Mouse (Mus musculus): Measurements from ENCODE around the gene Psmb4. TPM values are rescaled to one million over a fixed set of nuclear protein-coding genes. Genes with fewer than 3 reads are reported as not detected.
"Not testable (repeated sequence)": the region's sequence is repeated elsewhere in the genome, so short reads cannot be mapped to it uniquely, and the experiment has no call there.

Gene Psmb4
- polyA plus RNA-seq (2015; fragmentation: Nextera tagmentation; extraction: Ambion mirVana): 357 and 395 TPM in 2 replicates

GRCm38 (mm10) chr3:94886316-94887224, at the start of gene Psmb4:
Psmb4 (minus strand) TSS chr3:94886961.
- Histone ChIP-seq H3K4me2 (peak within 1 kb of the TSS; percentile 86), H3K9ac (peak within 1 kb of the TSS; percentile 91), H3K27ac (peak within 1 kb of the TSS; percentile 89), H3K9me3 (no peaks in the 10 kb centered on the region), H3K27me3 (replicated peaks) (no peaks in the 10 kb centered on the region), H3K36me3 (replicated peaks) (peaks cover 34% of the 10 kb centered on the region), H3K4me1 (peaks cover 23% of the 10 kb centered on the region), H3K4me3 (peak within 1 kb of the TSS; percentile 83)
- under 1% methylated on average over 61 of the region's 61 CpGs for WGBS
- ATAC-seq (replicated peaks): peak; percentile 93

DNA sequence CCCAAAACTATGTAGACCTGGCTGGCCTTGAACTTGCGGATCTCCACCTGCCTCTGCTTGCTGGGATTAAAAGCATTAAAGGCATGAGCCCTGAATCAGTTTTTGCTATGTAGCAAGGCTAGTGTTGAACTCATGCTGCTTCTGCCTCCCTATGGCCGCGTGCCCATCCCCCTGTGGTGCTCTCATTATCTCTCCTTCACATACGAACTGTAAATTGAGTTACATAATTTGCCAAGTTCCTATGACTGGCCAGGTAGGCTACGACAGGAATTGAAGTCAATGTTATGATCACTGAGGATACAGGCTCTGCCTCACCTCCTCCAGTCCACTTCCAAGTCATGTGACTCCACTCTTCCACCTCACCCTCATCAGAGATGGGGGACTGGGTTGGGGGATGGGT, 49.4 kb upstream of the Psmb4 start:
- not testable (repeated sequence) for H3K4me1 ChIP-seq; H3K4me3 ChIP-seq; H3K9me3 ChIP-seq; H3K27me3 ChIP-seq (replicated peaks); H3K9ac ChIP-seq; H3K27ac ChIP-seq; ATAC-seq (replicated peaks); H3K36me3 ChIP-seq (replicated peaks); H3K4me2 ChIP-seq
- WGBS: 88% methylated on average over 5 of the region's 5 CpGs

- ATAC-seq (replicated peaks); H3K9ac ChIP-seq; H3K4me2 ChIP-seq; H3K36me3 ChIP-seq (replicated peaks); H3K4me3 ChIP-seq; H3K27ac ChIP-seq; H3K4me1 ChIP-seq; H3K9me3 ChIP-seq; H3K27me3 ChIP-seq (replicated peaks): not testable (repeated sequence)
- 85% methylated on average over 3 of the region's 3 CpGs for WGBS
These were observed 48.6 kb upstream of the Psmb4 start for GRCm38 (mm10) chr3:94935332-94935731.

- not testable (repeated sequence) for H3K4me2 ChIP-seq; H3K9ac ChIP-seq; H3K27ac ChIP-seq; H3K4me3 ChIP-seq; H3K4me1 ChIP-seq; H3K36me3 ChIP-seq (replicated peaks); H3K9me3 ChIP-seq; H3K27me3 ChIP-seq (replicated peaks); ATAC-seq (replicated peaks)
- WGBS: 94% methylated on average over 3 of the region's 3 CpGs
These were observed 47.8 kb upstream of the Psmb4 start for GRCm38 (mm10) chr3:94934564-94934963.

- not testable (repeated sequence) for H3K27me3 ChIP-seq (replicated peaks); H3K9me3 ChIP-seq; ATAC-seq (replicated peaks); H3K4me1 ChIP-seq; H3K36me3 ChIP-seq (replicated peaks); H3K4me3 ChIP-seq; H3K4me2 ChIP-seq; H3K9ac ChIP-seq; H3K27ac ChIP-seq
- WGBS: no CpG with 5 or more reads among the region's 2 CpGs
These were observed 46.8 kb upstream of the Psmb4 start for GRCm38 (mm10) chr3:94933604-94934003.

GRCm38 (mm10) chr3:94932809-94933564, 46.2 kb upstream of the Psmb4 start, which contains the start of gene Selenbp1:
Selenbp1 (plus strand) TSS chr3:94933056.
- Histone ChIP-seq H3K27ac (peak within 1 kb of the TSS; percentile 62), H3K4me2 (peak within 1 kb of the TSS; percentile 44), H3K27me3 (replicated peaks) (no peaks in the 10 kb centered on the region), H3K4me1 (peaks cover 6% of the 10 kb centered on the region; the same call in 1 of the 2 replicates), H3K9me3 (no peaks in the 10 kb centered on the region), H3K4me3 (peak within 1 kb of the TSS; percentile 26), H3K9ac (no peak within 1 kb of the TSS), H3K36me3 (replicated peaks) (no peaks in the 10 kb centered on the region)
- 27% methylated on average over 16 of the region's 16 CpGs for WGBS
- ATAC-seq (replicated peaks): peak; percentile 79

- not testable (repeated sequence) for H3K27ac ChIP-seq; H3K4me2 ChIP-seq; H3K36me3 ChIP-seq (replicated peaks); H3K4me1 ChIP-seq; H3K27me3 ChIP-seq (replicated peaks); H3K9me3 ChIP-seq; H3K9ac ChIP-seq; H3K4me3 ChIP-seq
- WGBS: 56% methylated on average over 2 of the region's 2 CpGs
- 0 out of 2 replicates have a peak, but pooled peaks have one; percentile 10 for ATAC-seq (replicated peaks)
These were observed 45.5 kb upstream of the Psmb4 start for GRCm38 (mm10) chr3:94932279-94932678.

- H3K4me2 ChIP-seq; H3K9ac ChIP-seq; H3K4me3 ChIP-seq; H3K27me3 ChIP-seq (replicated peaks); H3K27ac ChIP-seq; H3K9me3 ChIP-seq; ATAC-seq (replicated peaks); H3K4me1 ChIP-seq; H3K36me3 ChIP-seq (replicated peaks): not testable (repeated sequence)
- 70% methylated on average over 10 of the region's 10 CpGs for WGBS
These were observed 44.8 kb upstream of the Psmb4 start for GRCm38 (mm10) chr3:94931427-94932082.

DNA sequence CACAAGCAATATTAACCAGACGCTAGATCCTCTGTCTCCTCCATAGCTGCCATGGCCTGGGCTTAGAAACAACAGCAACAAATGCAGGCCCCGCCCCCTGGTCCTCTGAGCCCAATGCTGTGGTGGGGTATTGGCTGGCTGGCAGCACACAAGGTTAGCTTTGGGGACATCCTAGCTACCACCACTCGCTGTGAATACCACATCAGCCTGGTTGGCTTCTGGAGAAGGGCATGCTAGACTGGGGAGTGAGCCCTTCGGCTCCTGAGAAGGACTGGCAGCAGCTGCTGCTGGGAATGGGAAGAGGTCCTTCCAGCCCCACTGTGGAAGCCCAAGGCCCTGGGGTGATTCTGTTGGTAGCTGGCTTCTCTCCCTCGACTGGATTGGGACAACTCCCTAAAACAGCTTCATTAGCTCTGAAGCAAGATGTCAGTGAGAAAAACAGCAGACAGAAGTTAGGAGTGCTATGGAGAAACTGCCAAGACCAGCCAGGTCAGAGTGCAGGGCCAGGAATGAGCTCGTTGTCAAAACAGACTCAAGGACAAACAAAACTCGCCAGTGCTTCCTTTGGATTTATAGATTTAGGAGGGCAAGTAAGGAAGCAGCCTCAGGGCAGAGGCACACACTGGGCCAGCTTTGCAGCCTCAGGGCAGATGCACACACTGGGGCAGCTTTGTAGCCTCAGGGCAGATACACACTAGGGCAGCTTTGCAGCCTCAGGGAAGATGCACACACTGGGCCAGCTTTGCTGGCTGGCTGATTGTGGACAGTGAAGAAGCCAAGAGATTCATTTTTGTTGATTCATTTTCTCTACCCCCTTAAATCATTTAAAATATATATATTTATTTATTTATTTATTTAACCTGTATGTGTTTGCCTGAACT, 43.9 kb upstream of the Psmb4 start:
- H3K27ac ChIP-seq; H3K36me3 ChIP-seq (replicated peaks); H3K9ac ChIP-seq; H3K9me3 ChIP-seq; H3K27me3 ChIP-seq (replicated peaks); H3K4me1 ChIP-seq; H3K4me3 ChIP-seq; H3K4me2 ChIP-seq; ATAC-seq (replicated peaks): not testable (repeated sequence)
- 49% methylated on average over 7 of the region's 7 CpGs for WGBS

DNA sequence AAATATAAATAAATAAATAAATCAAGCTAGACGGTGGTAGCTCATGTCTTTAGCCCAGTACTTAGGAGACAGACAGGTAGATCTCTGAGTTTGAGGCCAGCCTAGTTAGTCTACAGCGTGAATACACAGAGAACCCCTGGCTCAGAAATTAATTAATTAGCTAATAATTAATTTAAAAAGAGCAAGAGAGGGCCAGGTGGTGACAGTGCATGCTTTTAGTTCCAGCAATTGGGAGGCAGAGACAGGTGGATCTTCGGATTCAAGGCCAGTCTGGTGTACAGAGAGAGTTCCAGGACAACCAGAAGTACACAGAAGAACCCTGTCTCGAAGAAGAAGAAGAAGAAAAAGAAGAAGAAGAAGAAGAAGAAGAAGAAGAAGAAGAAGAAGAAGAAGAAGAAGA, 42.2 kb upstream of the Psmb4 start:
- 92% methylated on average over 4 of the region's 4 CpGs for WGBS
- not testable (repeated sequence) for H3K4me3 ChIP-seq; H3K27me3 ChIP-seq (replicated peaks); H3K27ac ChIP-seq; ATAC-seq (replicated peaks); H3K4me2 ChIP-seq; H3K4me1 ChIP-seq; H3K9me3 ChIP-seq; H3K36me3 ChIP-seq (replicated peaks); H3K9ac ChIP-seq

GRCm38 (mm10) chr3:94926301-94926736, 39.6 kb upstream of the Psmb4 start:
- H3K36me3 ChIP-seq (replicated peaks): not testable (repeated sequence)
- 50% methylated on average over 4 of the region's 4 CpGs for WGBS

More at GRCm38 (mm10) chr3:94926301-94926736, 39.6 kb upstream of the Psmb4 start:
- H3K4me1 ChIP-seq; H3K27me3 ChIP-seq (replicated peaks); ATAC-seq (replicated peaks); H3K4me3 ChIP-seq; H3K9ac ChIP-seq; H3K9me3 ChIP-seq; H3K27ac ChIP-seq; H3K4me2 ChIP-seq: not testable (repeated sequence)
